16 mouse cellular contexts compared by ENCODE assay signal in the genomic region with DNA sequence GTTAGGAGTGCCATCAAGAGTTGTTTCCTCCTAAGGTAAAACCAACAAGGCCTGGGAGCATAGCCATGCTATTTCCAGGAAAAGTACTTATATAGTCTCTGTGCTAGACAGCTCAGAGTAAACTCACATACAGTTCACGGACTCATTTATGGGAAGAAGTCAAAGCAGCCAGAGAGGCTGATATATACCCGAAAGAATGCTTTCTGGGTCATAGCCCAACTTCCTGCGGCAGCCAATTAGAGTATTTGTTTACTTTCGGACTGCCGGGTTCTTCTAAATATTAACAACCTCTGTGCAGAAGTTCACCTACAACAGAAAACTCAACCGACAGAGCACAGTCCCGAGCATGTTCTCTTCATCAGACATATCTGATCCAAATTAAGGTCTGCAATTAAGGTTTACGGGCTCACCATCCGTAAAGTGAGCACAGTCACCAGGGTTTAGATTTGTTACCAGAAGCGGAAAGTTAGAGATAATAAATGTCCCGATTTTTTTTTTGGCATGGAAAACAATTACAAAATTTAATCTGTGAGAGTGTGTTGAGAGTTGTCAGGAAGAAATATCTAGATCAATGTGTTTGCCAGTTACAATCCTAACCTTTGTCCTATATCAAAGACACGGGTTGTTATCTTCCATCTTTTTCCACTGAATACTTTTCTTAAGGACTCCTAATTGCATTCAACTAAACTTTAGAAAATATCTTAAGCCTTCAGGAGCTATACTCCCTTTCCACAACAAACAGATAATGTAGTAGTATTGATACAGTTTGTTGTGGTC.
A peak's percentile ranks its signal among the peaks of the same experiment; 100 is the strongest.
DNase-seq lines count a peak whose midpoint lies in the region; ATAC-seq and TF ChIP-seq lines count a peak whose summit lies in the region.
"Had no signal": no experiment of that assay in that cellular context is flagged by ENCODE, and none has a peak within 500 bp of the region (broad histone marks: within the 10 kb centered on the region; RNA-seq: fewer than 3 reads in every experiment).

No protein-coding gene starts in this region.

- no peak overlapping the region for H3K4me3 ChIP-seq in lung, embryonic 14.5 days (ENCODE audit: low read depth, low read length)
- no peak overlapping the region for H3K4me3 ChIP-seq in lung, embryonic 16.5 days (ENCODE audit: low read length)
- H3K4me3 ChIP-seq in midbrain, embryonic 11.5 days (ENCODE audit: low read depth, low read length) = no peak overlapping the region
- H3K4me3 ChIP-seq: forebrain, embryonic 10.5 days; layer of hippocampus, adult 2 months; midbrain, embryonic 12.5 days had no signal

- peak; percentile 74 for ATAC-seq in lung, embryonic 14.5 days (ENCODE audit: insufficient read depth)
- ATAC-seq in lung, embryonic 16.5 days (ENCODE audit: low read depth) = peak; percentile 84
- ATAC-seq in midbrain, embryonic 11.5 days (ENCODE audit: low FRiP score) = no peak
- ATAC-seq: activated CD4-positive, CD25-positive, alpha-beta regulatory T cell, adult 4 months had no signal

- DNase-seq in lung, embryonic 14.5 days = peak; percentile 86
- DNase-seq in lung, adult 18-20 months = no peak
- DNase-seq in kidney, adult 18-20 months = peak; percentile 12
- peak; percentile 61 for DNase-seq in yolk sac, embryonic 10.5 days (ENCODE audit: low spot score)
- DNase-seq in frontal cortex, postnatal 10 days (ENCODE audit: low spot score in 2 of 2) = no peak
- DNase-seq in midbrain, embryonic 11.5 days (ENCODE audit: low spot score, missing footprints) = no peak
- DNase-seq: cerebellum, adult 11 months; gastrocnemius, postnatal 14 days had no signal

- H3K27ac ChIP-seq in lung, embryonic 14.5 days (ENCODE audit: low read depth) = 0 out of 2 replicates have a peak overlapping the region, but pooled peaks have one; percentile 37
- H3K27ac ChIP-seq in lung, embryonic 16.5 days (ENCODE audit: low read length) = peak overlapping the region; percentile 67; the same call in 1 of the 2 replicates
- H3K27ac ChIP-seq in midbrain, embryonic 11.5 days (ENCODE audit: low read depth, low read length) = no peak overlapping the region
- H3K27ac ChIP-seq: forebrain, embryonic 10.5 days; hindbrain, embryonic 14.5 days; layer of hippocampus, adult 2 months; liver, embryonic 14.5 days; midbrain, embryonic 12.5 days had no signal

- no peaks in the 10 kb centered on the region for H3K9me3 ChIP-seq in lung, embryonic 14.5 days (ENCODE audit: low read depth, low read length)
- no peaks in the 10 kb centered on the region for H3K9me3 ChIP-seq in lung, embryonic 16.5 days (ENCODE audit: control insufficient read depth, low read length)
- no peaks in the 10 kb centered on the region for H3K9me3 ChIP-seq in midbrain, embryonic 11.5 days (ENCODE audit: control insufficient read depth, low read length)
- H3K9me3 ChIP-seq: forebrain, embryonic 10.5 days; G1E; midbrain, embryonic 12.5 days had no signal

- no peak overlapping the region for H3K9ac ChIP-seq in lung, embryonic 14.5 days
- H3K9ac ChIP-seq in lung, embryonic 16.5 days (ENCODE audit: low read length) = no peak overlapping the region
- no peak overlapping the region for H3K9ac ChIP-seq in midbrain, embryonic 11.5 days (ENCODE audit: low read length)
- H3K9ac ChIP-seq: hindbrain, embryonic 14.5 days; liver, embryonic 14.5 days; midbrain, embryonic 12.5 days had no signal

- H3K4me2 ChIP-seq in lung, embryonic 14.5 days = peak overlapping the region; percentile 34; the same call in 1 of the 2 replicates
- H3K4me2 ChIP-seq in lung, embryonic 16.5 days (ENCODE audit: low read depth, low read length) = peak overlapping the region; percentile 48
- H3K4me2 ChIP-seq in midbrain, embryonic 11.5 days = no peak overlapping the region
- H3K4me2 ChIP-seq: hindbrain, embryonic 14.5 days; midbrain, embryonic 12.5 days had no signal

- peaks cover 6% of the 10 kb centered on the region; the same call in 1 of the 2 replicates for H3K4me1 ChIP-seq in lung, embryonic 14.5 days (ENCODE audit: insufficient read depth)
- H3K4me1 ChIP-seq in lung, embryonic 16.5 days (replicated peaks; ENCODE audit: control insufficient read depth, insufficient read depth, low read length) = peaks cover 8% of the 10 kb centered on the region
- no peaks in the 10 kb centered on the region for H3K4me1 ChIP-seq in midbrain, embryonic 11.5 days (ENCODE audit: control insufficient read depth, insufficient read depth, low read length)
- H3K4me1 ChIP-seq: forebrain, embryonic 10.5 days; midbrain, embryonic 12.5 days had no signal

- H3K36me3 ChIP-seq in lung, embryonic 14.5 days (ENCODE audit: insufficient read depth) = peaks cover 5% of the 10 kb centered on the region; the same call in 1 of the 2 replicates
- H3K36me3 ChIP-seq in lung, embryonic 16.5 days (ENCODE audit: control insufficient read depth, insufficient read depth, low read length) = no peaks in the 10 kb centered on the region
- no peaks in the 10 kb centered on the region for H3K36me3 ChIP-seq in midbrain, embryonic 11.5 days (ENCODE audit: control insufficient read depth, insufficient read depth, low read length)
- H3K36me3 ChIP-seq: G1E; midbrain, embryonic 12.5 days had no signal

- 24% methylated on average over 12 of the region's 12 CpGs for WGBS in lung, embryonic 14.5 days
- 30% methylated on average over 12 of the region's 12 CpGs for WGBS in lung, embryonic 16.5 days
- WGBS in midbrain, embryonic 11.5 days = 90% methylated on average over 12 of the region's 12 CpGs

- TF ChIP-seq CTCF in lung, embryonic 14.5 days (IDR thresholded peaks at IDR 0.05; ENCODE audit: low read depth) = no peak

- H3K27me3 ChIP-seq in lung, embryonic 14.5 days (ENCODE audit: insufficient read depth, low read length) = no peaks in the 10 kb centered on the region
- no peaks in the 10 kb centered on the region for H3K27me3 ChIP-seq in lung, embryonic 16.5 days (ENCODE audit: control insufficient read depth, insufficient read depth, low read depth, low read length)
- no peaks in the 10 kb centered on the region for H3K27me3 ChIP-seq in midbrain, embryonic 11.5 days (ENCODE audit: control insufficient read depth, insufficient read depth, low read length)
- H3K27me3 ChIP-seq: midbrain, embryonic 12.5 days had no signal

Comparison
In these comparisons a context has a peak if more than half of its experiments do, and no peak if none do; other contexts are left out.
1. DNase-seq: peak in lung, embryonic 14.5 days (single experiment), kidney, adult 18-20 months (single experiment) and yolk sac, embryonic 10.5 days (single experiment); none in lung, adult 18-20 months (0 of 2), frontal cortex, postnatal 10 days (0 of 2) and midbrain, embryonic 11.5 days (single experiment).